7 mouse cellular contexts compared by ENCODE assay signal in genomic region chr14:55559799-55560201, GRCm38 (mm10). TPM values are rescaled to one million over a fixed set of nuclear protein-coding genes. Genes with fewer than 3 reads are reported as not detected.
DNase-seq lines count a peak whose midpoint lies in the region; ATAC-seq lines count a peak whose summit lies in the region.

Gene Dcaf11, plus strand, starts transcription at chr14:55560006.

- peak within 1 kb of the TSS; percentile 74 for H3K9ac ChIP-seq in intestine, embryonic 15.5 days

- peaks cover 13% of the 10 kb centered on the region for H3K4me1 ChIP-seq in intestine, embryonic 15.5 days (replicated peaks)
- peaks cover 20% of the 10 kb centered on the region for H3K4me1 ChIP-seq in midbrain, embryonic 10.5 days

- H3K27ac ChIP-seq in intestine, embryonic 15.5 days = peak within 1 kb of the TSS; percentile 97
- H3K27ac ChIP-seq in midbrain, embryonic 10.5 days (replicated peaks) = peak within 1 kb of the TSS; percentile 94

- peak; percentile 81 to 84 for DNase-seq in adrenal gland, adult 18-20 months (ENCODE audit: low spot score in 2 of 2)
- peak; percentile 97 for DNase-seq in embryo, embryonic 11 days
- peak; percentile 86 to 87 for DNase-seq in gastrocnemius, postnatal 36 days
- DNase-seq in left cerebral cortex, postnatal 25 days (ENCODE audit: low spot score in 2 of 2) = peak; percentile 87 to 93
- peak; percentile 93 for DNase-seq in midbrain, embryonic 10.5 days (ENCODE audit: low spot score)
- peak; percentile 88 for DNase-seq in right cerebral cortex, postnatal 4 days

- H3K27me3 ChIP-seq in intestine, embryonic 15.5 days (replicated peaks) = no peaks in the 10 kb centered on the region
- no peaks in the 10 kb centered on the region for H3K27me3 ChIP-seq in midbrain, embryonic 10.5 days (ENCODE audit: low read depth, poor library complexity, severe bottlenecking)

- intact Hi-C loops in gastrocnemius, postnatal 36 days (cut with DNase I) = loop anchor here (5.0 kb wide), 1 partner anchor 43 kb away; the partner anchor contains the start of gene Irf9
- intact Hi-C loops in left cerebral cortex, postnatal 25 days (cut with DNase I) = loop anchor here (2.0 kb wide), 1 partner anchor 19 kb away; the partner anchor contains the start of gene Psme1

- ATAC-seq in intestine, embryonic 15.5 days = peak; percentile 89

- WGBS in intestine, embryonic 15.5 days = under 1% methylated on average over 27 of the region's 27 CpGs
- under 1% methylated on average over 27 of the region's 27 CpGs for WGBS in midbrain, embryonic 10.5 days

- H3K9me3 ChIP-seq in intestine, embryonic 15.5 days = no peaks in the 10 kb centered on the region
- no peaks in the 10 kb centered on the region for H3K9me3 ChIP-seq in midbrain, embryonic 10.5 days (replicated peaks)

- peak within 1 kb of the TSS; percentile 61 for H3K4me3 ChIP-seq in intestine, embryonic 15.5 days (replicated peaks)
- H3K4me3 ChIP-seq in midbrain, embryonic 10.5 days = peak within 1 kb of the TSS; percentile 73

- peak within 1 kb of the TSS; percentile 68 for H3K4me2 ChIP-seq in intestine, embryonic 15.5 days (replicated peaks)

- peaks cover 7% of the 10 kb centered on the region; the same call in 1 of the 2 replicates for H3K36me3 ChIP-seq in intestine, embryonic 15.5 days
- peaks cover 17% of the 10 kb centered on the region for H3K36me3 ChIP-seq in midbrain, embryonic 10.5 days

RNA-seq across cellular contexts. Expression of gene Dcaf11, which starts in this region (rescaled TPM):
- total RNA-seq in adrenal gland, adult 18-20 months (2021) = 100 to 1,000 TPM; 107 to 153 TPM
- 100 to 1,000 TPM; 102 to 123 TPM for total RNA-seq in gastrocnemius, postnatal 36 days (2021)
- polyA plus RNA-seq in intestine, embryonic 15.5 days (2015; fragmentation: Nextera tagmentation; extraction: Ambion mirVana) = 72.8 and 86.2 TPM in 2 replicates
- total RNA-seq in left cerebral cortex, postnatal 25 days (2021) = 10 to 100 TPM; 73.1 to 77.7 TPM
- 78.5 and 90.8 TPM in 2 replicates for polyA plus RNA-seq in midbrain, embryonic 10.5 days (2016; fragmentation: Nextera tagmentation; extraction: Ambion mirVana)

Comparison
In these comparisons a context has a peak if more than half of its experiments do, and no peak if none do; other contexts are left out.
1. Peak in every context shown above with its lines: DNase-seq, ATAC-seq, H3K4me3 ChIP-seq and H3K27ac ChIP-seq.